Mouse (Mus musculus) myocyte (in vitro differentiated cells): ENCODE data around the gene Slc32a1. TPM values are rescaled to one million over a fixed set of nuclear protein-coding genes. Genes with fewer than 3 reads are reported as not detected.

Experiments used
- H3K27me3 ChIP-seq: one replicate; pipeline ENCODE4 v1.6.1; 2011; ENCODE audit not compliant: control insufficient read depth, insufficient read depth, insufficient read length
- H3K36me3 ChIP-seq: one replicate; pipeline ENCODE4 v1.6.1; 2011; ENCODE audit not compliant: control insufficient read depth, insufficient read depth
- H3K4me2 ChIP-seq: one replicate; pipeline ENCODE4 v1.6.1; 2011; ENCODE audit warnings: low read depth, control low read depth
- H3K4me3 ChIP-seq: one replicate; pipeline ENCODE4 v1.5.1; 2011; ENCODE audit warnings: mild to moderate bottlenecking, control low read depth, moderate library complexity
- H3K79me2 ChIP-seq: one replicate; pipeline ENCODE4 v1.6.1; 2011; ENCODE audit not compliant: control insufficient read depth, insufficient read depth
- H3ac ChIP-seq: one replicate; pipeline ENCODE4 v1.6.1; 2011; ENCODE audit not compliant: control insufficient read depth, insufficient read length
- CEBPB ChIP-seq: IDR thresholded peaks from 2 replicates; pipeline ENCODE4 v1.6.1; 2011; ENCODE audit warnings: mild to moderate bottlenecking, moderate library complexity; ENCODE audit not compliant: poor library complexity, insufficient read depth, severe bottlenecking
- E2F4 ChIP-seq: IDR thresholded peaks from one replicate; pipeline ENCODE4 v1.6.1; 2011; ENCODE audit warnings: mild to moderate bottlenecking, control low read depth, moderate library complexity; ENCODE audit not compliant: insufficient read depth
- MAX ChIP-seq: IDR thresholded peaks from one replicate; pipeline ENCODE4 v1.6.1; 2011; ENCODE audit warnings: low read depth, mild to moderate bottlenecking, control low read depth
- MYOD1 ChIP-seq, 3 experiments: IDR thresholded peaks; one replicate each; pipeline ENCODE4 v1.6.1; 2011; ENCODE audit warnings: control low read depth in 2 of 3, low read depth in 2 of 3, mild to moderate bottlenecking in 2 of 3, moderate library complexity in 1 of 3; ENCODE audit not compliant: insufficient read length in 2 of 3, control insufficient read depth in 1 of 3
- MYOG ChIP-seq, 3 experiments: IDR thresholded peaks; one replicate each; pipeline ENCODE4 v1.6.1; 2011; ENCODE audit warnings: control low read depth in 2 of 3, low read depth in 2 of 3, mild to moderate bottlenecking in 2 of 3; ENCODE audit not compliant: insufficient read length in 2 of 3, control insufficient read depth in 1 of 3, insufficient read depth in 1 of 3
- POLR2A ChIP-seq: IDR thresholded peaks from one replicate; pipeline ENCODE4 v1.6.1; 2011; ENCODE audit warnings: low read depth, mild to moderate bottlenecking, control low read depth, moderate library complexity; ENCODE audit not compliant: insufficient read length
- POLR2AphosphoS2 ChIP-seq: IDR thresholded peaks from one replicate; pipeline ENCODE4 v1.6.1; 2011; ENCODE audit warnings: low read depth, control low read depth; ENCODE audit not compliant: insufficient read length
- REST ChIP-seq: IDR thresholded peaks from one replicate; pipeline ENCODE4 v1.6.1; 2011; ENCODE audit warnings: mild to moderate bottlenecking, control low read depth, moderate library complexity; ENCODE audit not compliant: insufficient read depth, insufficient read length
- SRF ChIP-seq: IDR thresholded peaks from one replicate; pipeline ENCODE4 v1.6.1; 2011; ENCODE audit warnings: low read depth; ENCODE audit not compliant: control insufficient read depth, insufficient read length
- TCF12 ChIP-seq: IDR thresholded peaks from one replicate; pipeline ENCODE4 v1.6.1; 2011; ENCODE audit warnings: mild to moderate bottlenecking, control low read depth; ENCODE audit not compliant: poor library complexity, insufficient read depth, severe bottlenecking
- TCF3 ChIP-seq: IDR thresholded peaks from one replicate; pipeline ENCODE4 v1.6.1; 2011; ENCODE audit warnings: low read depth, control low read depth; ENCODE audit not compliant: insufficient read length
- USF1 ChIP-seq: IDR thresholded peaks from one replicate; pipeline ENCODE4 v1.6.1; 2011; ENCODE audit warnings: low read depth, mild to moderate bottlenecking, control low read depth, moderate library complexity
- polyA plus RNA-seq: library from polyadenylated mRNA; unstranded; fragments of >200 nt; fragmentation: generic; extraction: Trizol; gene quantifications from one replicate; pipeline ENCODE4 v1.2.1, GENCODE M21; 2012; ENCODE audit warnings: missing spikeins

The Slc32a1 gene
- polyA plus RNA-seq, 1 experiment: not detected

DNA sequence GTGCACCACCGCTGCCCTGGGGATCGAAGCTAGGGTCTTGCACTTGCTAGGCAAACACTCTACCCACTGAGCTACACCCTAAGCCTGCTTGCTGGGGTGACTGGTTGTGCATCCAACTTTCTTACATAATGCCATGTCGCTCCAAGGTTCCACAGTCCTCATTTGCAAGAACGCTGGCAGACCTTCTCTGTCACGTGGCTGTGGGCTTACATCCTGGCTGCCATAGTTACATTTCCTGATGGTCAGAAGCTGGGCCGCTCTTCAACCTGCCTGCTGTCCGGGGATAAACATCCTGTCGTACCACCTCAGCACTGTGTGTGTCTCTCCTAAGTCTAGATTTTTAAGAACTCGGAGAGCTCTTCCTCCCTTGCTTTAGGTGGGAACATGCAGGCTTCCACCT, 44.1 kb downstream of the Slc32a1 start:
- no peaks in the 10 kb centered on the region for H3K36me3 ChIP-seq
- H3K79me2 ChIP-seq: no peaks in the 10 kb centered on the region
- no peak overlapping the region for H3K4me3 ChIP-seq
- no peak overlapping the region for H3ac ChIP-seq
- peaks cover 24% of the 10 kb centered on the region for H3K27me3 ChIP-seq
- TF ChIP-seq SRF: no peak
- TF ChIP-seq TCF12: no peak
- no peak overlapping the region for H3K4me2 ChIP-seq

DNA sequence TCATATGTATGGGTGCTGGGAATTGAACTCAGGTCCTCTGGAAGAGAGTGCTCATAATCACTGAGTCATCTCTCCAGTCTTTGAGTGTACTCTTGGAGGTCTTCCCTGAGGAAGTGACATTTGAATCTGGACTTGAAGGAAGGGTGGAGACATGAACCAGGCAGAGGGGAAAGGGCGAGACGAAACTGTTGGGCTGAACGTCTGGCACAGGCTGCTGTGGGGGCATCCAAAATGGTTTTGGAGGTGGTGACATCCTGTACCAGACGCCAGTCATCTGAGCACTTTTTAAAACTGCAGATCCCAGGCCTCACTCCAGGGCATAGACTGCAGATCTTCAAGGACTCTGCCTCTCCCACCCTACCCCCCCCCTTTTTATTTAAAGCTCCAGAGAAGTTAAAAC, 45.2 kb downstream of the Slc32a1 start:
- Histone ChIP-seq H3K4me2 (no peak overlapping the region), H3K36me3 (no peaks in the 10 kb centered on the region), H3K4me3 (no peak overlapping the region), H3ac (no peak overlapping the region), H3K79me2 (no peaks in the 10 kb centered on the region), H3K27me3 (peaks cover 24% of the 10 kb centered on the region)
- TF ChIP-seq CEBPB: no peak
- no peak for TF ChIP-seq REST
- TF ChIP-seq MYOD1 (IDR thresholded peaks at IDR 0.05; ENCODE audit: control insufficient read depth in 1 of 3, insufficient read length in 2 of 3, low read depth in 2 of 3): no peak
- no peak for TF ChIP-seq E2F4
- no peak for TF ChIP-seq MYOG (IDR thresholded peaks at IDR 0.05; ENCODE audit: control insufficient read depth in 1 of 3, insufficient read depth in 1 of 3, insufficient read length in 2 of 3, low read depth in 2 of 3)
- no peak for TF ChIP-seq POLR2AphosphoS2
- TF ChIP-seq MAX: no peak

DNA sequence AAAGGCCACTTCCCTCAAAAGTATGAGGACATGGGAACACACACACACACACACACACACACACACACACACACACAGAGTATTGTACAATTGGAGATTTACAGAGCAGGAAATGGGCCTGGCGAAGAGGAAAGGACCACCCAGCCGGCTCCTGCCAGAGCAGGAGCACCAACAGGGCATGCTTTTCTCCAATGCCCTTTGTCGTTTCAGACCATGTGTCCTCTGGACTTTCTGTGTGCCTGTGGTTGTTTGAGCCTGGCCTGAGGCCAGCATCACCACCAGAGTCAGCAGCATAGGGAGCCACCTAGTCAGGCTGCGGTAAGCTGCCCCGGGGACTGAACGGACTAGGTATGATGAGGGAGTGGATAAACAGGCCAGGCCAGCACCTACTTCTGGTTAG, 48.3 kb downstream of the Slc32a1 start:
- Histone ChIP-seq H3K79me2 (no peaks in the 10 kb centered on the region), H3K4me2 (no peak overlapping the region), H3K4me3 (no peak overlapping the region), H3K27me3 (peaks cover 24% of the 10 kb centered on the region), H3ac (no peak overlapping the region), H3K36me3 (no peaks in the 10 kb centered on the region)
- TF ChIP-seq MYOD1 (IDR thresholded peaks at IDR 0.05; ENCODE audit: control insufficient read depth in 1 of 3, insufficient read length in 2 of 3, low read depth in 2 of 3) (no peak), REST (no peak), MYOG (IDR thresholded peaks at IDR 0.05; ENCODE audit: control insufficient read depth in 1 of 3, insufficient read depth in 1 of 3, insufficient read length in 2 of 3, low read depth in 2 of 3) (no peak), E2F4 (no peak), POLR2AphosphoS2 (no peak), SRF (no peak), USF1 (no peak), TCF3 (no peak), CEBPB (no peak), POLR2A (no peak), TCF12 (no peak), MAX (no peak)

DNA sequence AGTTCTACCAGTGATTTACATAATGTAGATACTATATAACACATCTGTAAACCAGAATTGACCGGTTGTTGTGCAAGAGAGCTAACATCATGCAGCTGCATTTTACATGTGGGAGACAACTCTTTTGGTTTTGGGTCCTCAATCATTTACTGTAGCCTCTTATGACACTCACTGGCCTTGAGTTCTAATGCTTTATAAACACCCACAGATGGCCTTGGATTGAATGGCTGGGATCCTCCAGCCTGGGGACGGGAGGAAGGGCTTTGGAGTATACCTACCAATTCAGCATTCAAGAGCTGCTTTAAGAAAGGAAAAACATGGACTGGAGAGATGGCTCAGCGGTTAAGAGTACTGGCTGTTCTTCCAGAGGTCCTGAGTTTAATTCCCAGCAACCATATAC, 48.8 kb downstream of the Slc32a1 start:
- Histone ChIP-seq H3K27me3 (peaks cover 21% of the 10 kb centered on the region), H3K4me3 (no peak overlapping the region), H3K79me2 (no peaks in the 10 kb centered on the region), H3K36me3 (no peaks in the 10 kb centered on the region), H3K4me2 (no peak overlapping the region), H3ac (no peak overlapping the region)
- no peak for TF ChIP-seq E2F4
- no peak for TF ChIP-seq REST
- no peak for TF ChIP-seq TCF3
- no peak for TF ChIP-seq POLR2AphosphoS2
- TF ChIP-seq MAX: no peak
- no peak for TF ChIP-seq CEBPB
- no peak for TF ChIP-seq MYOG (IDR thresholded peaks at IDR 0.05; ENCODE audit: control insufficient read depth in 1 of 3, insufficient read depth in 1 of 3, insufficient read length in 2 of 3, low read depth in 2 of 3)
- TF ChIP-seq SRF: no peak
- TF ChIP-seq MYOD1 (IDR thresholded peaks at IDR 0.05; ENCODE audit: control insufficient read depth in 1 of 3, insufficient read length in 2 of 3, low read depth in 2 of 3): no peak
- TF ChIP-seq USF1: no peak
- TF ChIP-seq TCF12: no peak
- no peak for TF ChIP-seq POLR2A

DNA sequence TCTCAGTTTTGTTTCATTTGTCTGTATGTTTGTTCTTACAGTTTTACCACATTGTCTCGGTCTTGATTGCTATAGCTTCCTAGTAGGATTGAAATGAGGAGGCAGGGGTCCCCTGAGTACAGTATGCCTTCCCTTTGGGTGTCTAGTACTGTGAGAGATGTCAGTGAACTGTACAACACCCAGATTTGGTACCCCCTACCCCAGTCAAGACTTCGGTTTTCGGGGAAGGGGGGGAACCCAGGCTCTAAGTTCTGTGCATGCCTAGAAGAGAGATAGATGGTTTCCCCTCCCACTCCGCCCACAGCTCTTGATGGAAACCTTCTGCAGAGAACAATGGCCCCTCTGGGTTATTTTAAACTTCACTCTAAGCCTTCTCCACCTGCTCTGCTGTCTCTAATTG, 54.5 kb downstream of the Slc32a1 start, which contains the start of gene Ppp1r16b:
TSS of gene Ppp1r16b (plus strand) at position 301 of the 400 bp plus-strand sequence.
- Histone ChIP-seq H3K4me3 (no peak within 1 kb of the TSS), H3K4me2 (no peak within 1 kb of the TSS), H3ac (no peak within 1 kb of the TSS), H3K36me3 (no peaks in the 10 kb centered on the region), H3K79me2 (no peaks in the 10 kb centered on the region), H3K27me3 (peaks cover 47% of the 10 kb centered on the region)
- no peak for TF ChIP-seq TCF12

Other genes starting within 250 kb of the Slc32a1 start
- gene Snhg11, start 235.1 kb upstream of the Slc32a1 start, polyA plus RNA-seq: not detected
- gene Ralgapb, start 200.9 kb upstream of the Slc32a1 start, polyA plus RNA-seq: 10.8 TPM
- not detected for gene Adig, start 108.2 kb upstream of the Slc32a1 start, polyA plus RNA-seq
- gene Arhgap40, start 98.0 kb upstream of the Slc32a1 start, polyA plus RNA-seq: not detected
- 6.5 TPM for gene Actr5, start 14.1 kb downstream of the Slc32a1 start, polyA plus RNA-seq
- 0.05 TPM for gene Ppp1r16b, start 54.6 kb downstream of the Slc32a1 start, polyA plus RNA-seq
- 7.2 TPM for gene Fam83d, start 157.3 kb downstream of the Slc32a1 start, polyA plus RNA-seq
- 10.4 TPM for gene Dhx35, start 184.0 kb downstream of the Slc32a1 start, polyA plus RNA-seq